Mouse (Mus musculus): ENCODE measurements around the gene Ccm2. TPM values are rescaled to one million over a fixed set of nuclear protein-coding genes. Genes with fewer than 3 reads are reported as not detected.

Gene Ccm2
- polyA plus RNA-seq, 1 experiment from 2014 or later = 95.9 TPM

DNA sequence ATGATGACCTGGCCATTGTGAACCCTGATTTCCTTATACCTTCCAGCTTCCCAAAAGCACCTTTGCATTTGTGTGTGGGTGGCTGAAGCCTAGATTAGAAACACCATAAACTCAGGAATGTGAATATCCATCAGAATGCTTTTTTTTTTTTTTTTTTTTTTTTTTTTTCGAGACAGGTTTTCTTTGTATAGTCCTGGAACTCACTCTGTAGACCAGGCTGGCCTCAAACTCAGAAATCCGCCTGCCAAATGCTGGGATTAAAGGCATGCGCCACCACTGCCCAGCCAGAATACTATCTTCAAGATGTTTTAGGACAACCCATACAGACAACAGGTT, 862 bp upstream of the Ccm2 start:
- Histone ChIP-seq H3K36me3 (no peaks in the 10 kb centered on the region), H3K4me1 (replicated peaks) (peaks cover 16% of the 10 kb centered on the region), H3K9me3 (no peaks in the 10 kb centered on the region), H3K4me3 (peak overlapping the region; percentile 88), H3K9ac (peak overlapping the region; percentile 73; the same call in 1 of the 2 replicates), H3K27ac (replicated peaks) (peak overlapping the region; percentile 97), H3K4me2 (peak overlapping the region; percentile 58), H3K27me3 (no peaks in the 10 kb centered on the region)
- WGBS = 36% methylated on average over 3 of the region's 3 CpGs
- peak; percentile 9; the same call in 1 of the 2 replicates for ATAC-seq (ENCODE audit: low FRiP score, low read depth)

GRCm38 (mm10) chr11:6547037-6547680, 472 bp downstream of the Ccm2 start:
- WGBS = 2% methylated on average over 27 of the region's 41 CpGs
- Histone ChIP-seq H3K9ac (peak overlapping the region; percentile 73), H3K36me3 (no peaks in the 10 kb centered on the region), H3K4me1 (replicated peaks) (peaks cover 16% of the 10 kb centered on the region), H3K27me3 (no peaks in the 10 kb centered on the region), H3K27ac (replicated peaks) (peak overlapping the region; percentile 97), H3K4me2 (peak overlapping the region; percentile 58), H3K4me3 (peak overlapping the region; percentile 88), H3K9me3 (no peaks in the 10 kb centered on the region)
- ATAC-seq (ENCODE audit: low FRiP score, low read depth) = peak; percentile 55

GRCm38 (mm10) chr11:6547696-6548325, 1.1 kb downstream of the Ccm2 start:
- Histone ChIP-seq H3K27me3 (no peaks in the 10 kb centered on the region), H3K9me3 (no peaks in the 10 kb centered on the region), H3K36me3 (no peaks in the 10 kb centered on the region), H3K4me2 (peak overlapping the region; percentile 58), H3K27ac (replicated peaks) (peak overlapping the region; percentile 97), H3K9ac (peak overlapping the region; percentile 73), H3K4me1 (replicated peaks) (peaks cover 16% of the 10 kb centered on the region), H3K4me3 (peak overlapping the region; percentile 88)
- no peak for ATAC-seq (ENCODE audit: low FRiP score, low read depth)
- 23% methylated on average over 6 of the region's 6 CpGs for WGBS

- WGBS = 91% methylated on average over 2 of the region's 2 CpGs
- H3K27ac ChIP-seq (replicated peaks) = no peak overlapping the region
- no peak for ATAC-seq (ENCODE audit: low FRiP score, low read depth)
- no peaks in the 10 kb centered on the region for H3K27me3 ChIP-seq
- H3K9ac ChIP-seq = no peak overlapping the region
- H3K36me3 ChIP-seq = no peaks in the 10 kb centered on the region
- no peaks in the 10 kb centered on the region for H3K9me3 ChIP-seq
- H3K4me2 ChIP-seq = no peak overlapping the region
- no peak overlapping the region for H3K4me3 ChIP-seq
- H3K4me1 ChIP-seq (replicated peaks) = peaks cover 16% of the 10 kb centered on the region
Measured at GRCm38 (mm10) chr11:6549770-6550169, 3.1 kb downstream of the Ccm2 start.

- no peak overlapping the region for H3K4me3 ChIP-seq
- H3K27me3 ChIP-seq = no peaks in the 10 kb centered on the region
- 93% methylated on average over 3 of the region's 3 CpGs for WGBS
- no peak overlapping the region for H3K9ac ChIP-seq
- peaks cover 16% of the 10 kb centered on the region for H3K4me1 ChIP-seq (replicated peaks)
- no peaks in the 10 kb centered on the region for H3K36me3 ChIP-seq
- no peak overlapping the region for H3K27ac ChIP-seq (replicated peaks)
- H3K4me2 ChIP-seq = no peak overlapping the region
- no peak for ATAC-seq (ENCODE audit: low FRiP score, low read depth)
- no peaks in the 10 kb centered on the region for H3K9me3 ChIP-seq
Measured at GRCm38 (mm10) chr11:6550201-6550600, 3.5 kb downstream of the Ccm2 start.

DNA sequence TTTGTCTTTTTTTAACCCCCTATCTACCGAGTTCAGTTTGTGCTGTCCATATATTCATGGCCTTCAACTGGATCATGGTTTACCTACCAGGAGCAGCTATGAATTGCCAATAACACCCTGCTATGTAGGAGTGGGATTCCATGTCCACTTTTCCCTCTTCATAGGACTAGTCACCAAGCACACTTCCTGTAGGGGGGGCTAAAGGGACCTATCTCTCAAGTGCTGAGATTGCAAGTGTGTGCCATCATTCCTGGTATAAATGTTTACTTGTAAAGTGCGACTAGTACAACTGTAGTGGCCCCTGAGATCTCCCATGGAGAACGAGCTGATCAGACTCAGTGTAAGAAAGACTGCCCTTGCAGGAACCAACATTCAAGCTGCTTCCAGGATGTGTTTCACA, 11.5 kb downstream of the Ccm2 start:
- ATAC-seq (ENCODE audit: low FRiP score, low read depth) = no peak
- H3K27ac ChIP-seq (replicated peaks) = no peak overlapping the region
- no peaks in the 10 kb centered on the region for H3K9me3 ChIP-seq
- no peak overlapping the region for H3K9ac ChIP-seq
- no peaks in the 10 kb centered on the region for H3K36me3 ChIP-seq
- 93% methylated on average over 3 of the region's 3 CpGs for WGBS
- no peaks in the 10 kb centered on the region for H3K27me3 ChIP-seq
- no peaks in the 10 kb centered on the region for H3K4me1 ChIP-seq (replicated peaks)
- no peak overlapping the region for H3K4me2 ChIP-seq
- no peak overlapping the region for H3K4me3 ChIP-seq

GRCm38 (mm10) chr11:6559996-6560395, 13.3 kb downstream of the Ccm2 start:
- no peaks in the 10 kb centered on the region for H3K9me3 ChIP-seq
- no peak for ATAC-seq (ENCODE audit: low FRiP score, low read depth)
- H3K36me3 ChIP-seq = 0 out of 2 replicates have a peak, but pooled peaks cover 5% of the 10 kb centered on the region
- no peak overlapping the region for H3K9ac ChIP-seq
- no peak overlapping the region for H3K4me3 ChIP-seq
- WGBS = 97% methylated on average over 2 of the region's 2 CpGs
- H3K4me1 ChIP-seq (replicated peaks) = no peaks in the 10 kb centered on the region
- no peak overlapping the region for H3K27ac ChIP-seq (replicated peaks)
- no peak overlapping the region for H3K4me2 ChIP-seq
- H3K27me3 ChIP-seq = no peaks in the 10 kb centered on the region

GRCm38 (mm10) chr11:6560655-6561360, 14.1 kb downstream of the Ccm2 start:
- ATAC-seq (ENCODE audit: low FRiP score, low read depth) = no peak
- WGBS = 85% methylated on average over 13 of the region's 13 CpGs
- H3K27me3 ChIP-seq = no peaks in the 10 kb centered on the region
- H3K9me3 ChIP-seq = no peaks in the 10 kb centered on the region
- H3K4me3 ChIP-seq = no peak overlapping the region
- no peak overlapping the region for H3K4me2 ChIP-seq
- no peaks in the 10 kb centered on the region for H3K4me1 ChIP-seq (replicated peaks)
- no peak overlapping the region for H3K9ac ChIP-seq
- H3K36me3 ChIP-seq = 0 out of 2 replicates have a peak, but pooled peaks cover 5% of the 10 kb centered on the region
- H3K27ac ChIP-seq (replicated peaks) = no peak overlapping the region

DNA sequence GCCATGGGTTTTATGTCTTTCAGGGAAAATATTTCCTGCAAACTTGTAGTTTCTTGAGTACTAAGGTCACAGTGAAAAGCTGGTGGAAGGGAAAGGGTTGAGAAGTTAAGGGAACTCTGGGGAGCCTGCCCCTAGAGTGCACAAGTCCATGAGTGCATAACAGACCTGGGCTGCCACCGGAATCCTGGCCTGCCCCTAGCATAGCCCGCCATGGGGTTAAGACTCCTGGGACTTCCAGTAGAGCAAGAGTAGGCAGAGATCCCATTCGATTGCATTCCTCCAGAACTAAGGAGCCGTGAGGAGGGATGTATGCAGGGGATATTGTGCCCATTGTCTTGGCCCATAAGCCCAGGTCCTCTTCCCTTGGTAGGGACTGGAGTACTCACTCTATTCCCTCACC, 14.8 kb downstream of the Ccm2 start:
- no peaks in the 10 kb centered on the region for H3K27me3 ChIP-seq
- no peak overlapping the region for H3K27ac ChIP-seq (replicated peaks)
- ATAC-seq (ENCODE audit: low FRiP score, low read depth) = no peak
- 0 out of 2 replicates have a peak, but pooled peaks cover 5% of the 10 kb centered on the region for H3K36me3 ChIP-seq
- H3K4me2 ChIP-seq = no peak overlapping the region
- H3K4me3 ChIP-seq = no peak overlapping the region
- 98% methylated on average over 4 of the region's 4 CpGs for WGBS
- no peak overlapping the region for H3K9ac ChIP-seq
- no peaks in the 10 kb centered on the region for H3K9me3 ChIP-seq
- H3K4me1 ChIP-seq (replicated peaks) = no peaks in the 10 kb centered on the region

GRCm38 (mm10) chr11:6562359-6562758, 15.7 kb downstream of the Ccm2 start:
- no peaks in the 10 kb centered on the region for H3K9me3 ChIP-seq
- H3K27me3 ChIP-seq = no peaks in the 10 kb centered on the region
- H3K4me1 ChIP-seq (replicated peaks) = no peaks in the 10 kb centered on the region
- WGBS = 86% methylated on average over 6 of the region's 6 CpGs
- 0 out of 2 replicates have a peak, but pooled peaks cover 5% of the 10 kb centered on the region for H3K36me3 ChIP-seq
- H3K9ac ChIP-seq = no peak overlapping the region
- no peak for ATAC-seq (ENCODE audit: low FRiP score, low read depth)
- no peak overlapping the region for H3K27ac ChIP-seq (replicated peaks)
- H3K4me2 ChIP-seq = no peak overlapping the region
- no peak overlapping the region for H3K4me3 ChIP-seq

DNA sequence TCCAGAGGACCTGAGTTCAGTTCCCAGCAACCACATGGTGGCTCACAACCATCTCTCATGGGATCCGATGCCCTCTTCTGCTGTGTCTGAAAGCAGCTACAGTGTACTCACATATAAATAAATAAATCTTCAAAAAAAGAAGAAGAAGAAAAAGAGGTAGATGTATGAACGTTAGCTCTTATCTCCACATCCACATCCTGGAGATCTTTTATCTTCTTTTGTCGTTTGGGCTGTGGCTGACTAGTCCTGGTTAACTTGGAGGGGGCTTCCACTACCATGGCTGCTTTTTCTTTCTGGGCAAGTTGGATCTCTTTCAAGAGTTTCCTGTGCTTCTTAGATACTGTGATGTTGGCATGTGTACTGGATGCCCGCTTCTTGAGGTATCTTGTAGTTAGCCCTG, 16.5 kb downstream of the Ccm2 start:
- 89% methylated on average over 4 of the region's 4 CpGs for WGBS

GRCm38 (mm10) chr11:6566496-6566895, 19.8 kb downstream of the Ccm2 start:
- no peaks in the 10 kb centered on the region for H3K9me3 ChIP-seq
- H3K4me1 ChIP-seq (replicated peaks) = peaks cover 21% of the 10 kb centered on the region
- no peak overlapping the region for H3K9ac ChIP-seq
- no peak overlapping the region for H3K27ac ChIP-seq (replicated peaks)
- H3K4me3 ChIP-seq = no peak overlapping the region
- no peak for ATAC-seq (ENCODE audit: low FRiP score, low read depth)
- no peaks in the 10 kb centered on the region for H3K27me3 ChIP-seq
- no peak overlapping the region for H3K4me2 ChIP-seq
- WGBS = 87% methylated on average over 4 of the region's 4 CpGs
- H3K36me3 ChIP-seq = 0 out of 2 replicates have a peak, but pooled peaks cover 5% of the 10 kb centered on the region

More for the DNA sequence above, 16.5 kb downstream of the Ccm2 start:
- ATAC-seq (ENCODE audit: low FRiP score, low read depth) = no peak
- H3K27me3 ChIP-seq = no peaks in the 10 kb centered on the region
- H3K4me3 ChIP-seq = no peak overlapping the region
- H3K9ac ChIP-seq = no peak overlapping the region
- peaks cover 5% of the 10 kb centered on the region for H3K4me1 ChIP-seq (replicated peaks)
- H3K27ac ChIP-seq (replicated peaks) = no peak overlapping the region
- H3K4me2 ChIP-seq = no peak overlapping the region
- H3K9me3 ChIP-seq = no peaks in the 10 kb centered on the region
- 0 out of 2 replicates have a peak, but pooled peaks cover 5% of the 10 kb centered on the region for H3K36me3 ChIP-seq
